Mouse (Mus musculus): ENCODE measurements at regions not wholly inside any gene's neighbourhood (a gene's known extent, or its start where the extent isn't known, plus 50 kb on each side); places are given as distances from the start of the nearest gene placed in this dataset.

- peak; percentile 39; the same call in 1 of the 2 replicates for ATAC-seq (ENCODE audit: low read depth)
- Histone ChIP-seq H3K4me2 (ENCODE audit: low read depth, low read length) (0 out of 2 replicates have a peak overlapping the region, but pooled peaks have one; percentile 26), H3K9ac (ENCODE audit: low read depth, low read length) (no peak overlapping the region), H3K27ac (ENCODE audit: low read length) (0 out of 2 replicates have a peak overlapping the region, but pooled peaks have one; percentile 18), H3K4me1 (ENCODE audit: control insufficient read depth, low read depth, low read length) (no peaks in the 10 kb centered on the region), H3K9me3 (replicated peaks; ENCODE audit: control insufficient read depth, low read length) (no peaks in the 10 kb centered on the region), H3K36me3 (ENCODE audit: control insufficient read depth, insufficient read depth) (no peaks in the 10 kb centered on the region), H3K4me3 (ENCODE audit: low read depth, low read length) (no peak overlapping the region), H3K27me3 (ENCODE audit: control insufficient read depth, insufficient read depth, low read depth, low read length) (no peaks in the 10 kb centered on the region)
- 7% methylated on average over 2 of the region's 2 CpGs for WGBS (ENCODE audit: insufficient replicate concordance)
These were observed 120.2 kb upstream of the Rreb1 start for GRCm38 (mm10) chr13:37658034-37658433.

- Histone ChIP-seq H3K9ac (ENCODE audit: low read depth, low read length) (no peak overlapping the region), H3K4me1 (ENCODE audit: control insufficient read depth, low read depth, low read length) (no peaks in the 10 kb centered on the region), H3K4me2 (ENCODE audit: low read depth, low read length) (no peak overlapping the region), H3K27ac (ENCODE audit: low read length) (0 out of 2 replicates have a peak overlapping the region, but pooled peaks have one; percentile 2), H3K4me3 (ENCODE audit: low read depth, low read length) (no peak overlapping the region), H3K36me3 (ENCODE audit: control insufficient read depth, insufficient read depth) (no peaks in the 10 kb centered on the region), H3K27me3 (ENCODE audit: control insufficient read depth, insufficient read depth, low read depth, low read length) (no peaks in the 10 kb centered on the region), H3K9me3 (replicated peaks; ENCODE audit: control insufficient read depth, low read length) (no peaks in the 10 kb centered on the region)
- no peak for ATAC-seq (ENCODE audit: low read depth)
- 44% methylated on average over 6 of the region's 6 CpGs for WGBS (ENCODE audit: insufficient replicate concordance)
These were observed 119.7 kb upstream of the Rreb1 start for GRCm38 (mm10) chr13:37658519-37658918.

- ATAC-seq (ENCODE audit: low read depth) = no peak
- Histone ChIP-seq H3K9ac (ENCODE audit: low read depth, low read length) (no peak overlapping the region), H3K4me1 (ENCODE audit: control insufficient read depth, low read depth, low read length) (no peaks in the 10 kb centered on the region), H3K9me3 (replicated peaks; ENCODE audit: control insufficient read depth, low read length) (no peaks in the 10 kb centered on the region), H3K4me2 (ENCODE audit: low read depth, low read length) (no peak overlapping the region), H3K27me3 (ENCODE audit: control insufficient read depth, insufficient read depth, low read depth, low read length) (no peaks in the 10 kb centered on the region), H3K36me3 (ENCODE audit: control insufficient read depth, insufficient read depth) (no peaks in the 10 kb centered on the region), H3K27ac (ENCODE audit: low read length) (no peak overlapping the region), H3K4me3 (ENCODE audit: low read depth, low read length) (no peak overlapping the region)
- 25% methylated on average over 4 of the region's 4 CpGs for WGBS (ENCODE audit: insufficient replicate concordance)
These were observed 118.1 kb upstream of the Rreb1 start for GRCm38 (mm10) chr13:37660083-37660482.

- Histone ChIP-seq H3K27me3 (ENCODE audit: control insufficient read depth, insufficient read depth, low read depth, low read length) (no peaks in the 10 kb centered on the region), H3K36me3 (ENCODE audit: control insufficient read depth, insufficient read depth) (no peaks in the 10 kb centered on the region)
These were observed 117.5 kb upstream of the Rreb1 start for GRCm38 (mm10) chr13:37660668-37661067.

GRCm38 (mm10) chr13:37664116-37664515, 114.1 kb upstream of the Rreb1 start:
- no peaks in the 10 kb centered on the region for H3K36me3 ChIP-seq (ENCODE audit: control insufficient read depth, insufficient read depth)

More at GRCm38 (mm10) chr13:37660668-37661067, 117.5 kb upstream of the Rreb1 start:
- Histone ChIP-seq H3K4me2 (ENCODE audit: low read depth, low read length) (no peak overlapping the region), H3K9me3 (replicated peaks; ENCODE audit: control insufficient read depth, low read length) (no peaks in the 10 kb centered on the region), H3K4me1 (ENCODE audit: control insufficient read depth, low read depth, low read length) (no peaks in the 10 kb centered on the region), H3K27ac (ENCODE audit: low read length) (no peak overlapping the region), H3K9ac (ENCODE audit: low read depth, low read length) (no peak overlapping the region), H3K4me3 (ENCODE audit: low read depth, low read length) (no peak overlapping the region)
- no peak for ATAC-seq (ENCODE audit: low read depth)

GRCm38 (mm10) chr13:37666207-37667003, 111.8 kb upstream of the Rreb1 start:
- peak; percentile 84 for ATAC-seq (ENCODE audit: low read depth)
- Histone ChIP-seq H3K4me3 (ENCODE audit: low read depth, low read length) (no peak overlapping the region), H3K9ac (ENCODE audit: low read depth, low read length) (peak overlapping the region; percentile 28; the same call in 1 of the 2 replicates), H3K4me1 (ENCODE audit: control insufficient read depth, low read depth, low read length) (peaks cover 4% of the 10 kb centered on the region), H3K4me2 (ENCODE audit: low read depth, low read length) (peak overlapping the region; percentile 31), H3K36me3 (ENCODE audit: control insufficient read depth, insufficient read depth) (no peaks in the 10 kb centered on the region), H3K9me3 (replicated peaks; ENCODE audit: control insufficient read depth, low read length) (no peaks in the 10 kb centered on the region), H3K27ac (ENCODE audit: low read length) (peak overlapping the region; percentile 66; the same call in 1 of the 2 replicates), H3K27me3 (ENCODE audit: control insufficient read depth, insufficient read depth, low read depth, low read length) (no peaks in the 10 kb centered on the region)
- 14% methylated on average over 22 of the region's 22 CpGs for WGBS (ENCODE audit: insufficient replicate concordance)

More at GRCm38 (mm10) chr13:37664116-37664515, 114.1 kb upstream of the Rreb1 start:
- Histone ChIP-seq H3K4me2 (ENCODE audit: low read depth, low read length) (no peak overlapping the region), H3K27ac (ENCODE audit: low read length) (no peak overlapping the region), H3K9me3 (replicated peaks; ENCODE audit: control insufficient read depth, low read length) (no peaks in the 10 kb centered on the region), H3K4me1 (ENCODE audit: control insufficient read depth, low read depth, low read length) (peaks cover 4% of the 10 kb centered on the region), H3K27me3 (ENCODE audit: control insufficient read depth, insufficient read depth, low read depth, low read length) (no peaks in the 10 kb centered on the region), H3K9ac (ENCODE audit: low read depth, low read length) (no peak overlapping the region), H3K4me3 (ENCODE audit: low read depth, low read length) (no peak overlapping the region)
- ATAC-seq (ENCODE audit: low read depth) = no peak
- WGBS (ENCODE audit: insufficient replicate concordance) = 51% methylated on average over 2 of the region's 2 CpGs

- Histone ChIP-seq H3K9me3 (replicated peaks; ENCODE audit: control insufficient read depth, low read length) (no peaks in the 10 kb centered on the region), H3K27me3 (ENCODE audit: control insufficient read depth, insufficient read depth, low read depth, low read length) (no peaks in the 10 kb centered on the region), H3K4me3 (ENCODE audit: low read depth, low read length) (no peak overlapping the region), H3K4me1 (ENCODE audit: control insufficient read depth, low read depth, low read length) (peaks cover 4% of the 10 kb centered on the region), H3K4me2 (ENCODE audit: low read depth, low read length) (no peak overlapping the region), H3K9ac (ENCODE audit: low read depth, low read length) (no peak overlapping the region), H3K27ac (ENCODE audit: low read length) (no peak overlapping the region), H3K36me3 (ENCODE audit: control insufficient read depth, insufficient read depth) (no peaks in the 10 kb centered on the region)
- WGBS (ENCODE audit: insufficient replicate concordance) = 49% methylated on average over 4 of the region's 4 CpGs
- no peak for ATAC-seq (ENCODE audit: low read depth)
These were observed 110.8 kb upstream of the Rreb1 start for GRCm38 (mm10) chr13:37667386-37667785.

- H3K4me3 ChIP-seq (ENCODE audit: low read depth, low read length) = no peak overlapping the region
- no peaks in the 10 kb centered on the region for H3K36me3 ChIP-seq (ENCODE audit: control insufficient read depth, insufficient read depth)
- H3K9ac ChIP-seq (ENCODE audit: low read depth, low read length) = no peak overlapping the region
- no peaks in the 10 kb centered on the region for H3K9me3 ChIP-seq (replicated peaks; ENCODE audit: control insufficient read depth, low read length)
- H3K4me1 ChIP-seq (ENCODE audit: control insufficient read depth, low read depth, low read length) = peaks cover 4% of the 10 kb centered on the region
- WGBS (ENCODE audit: insufficient replicate concordance) = 57% methylated on average over 5 of the region's 5 CpGs
- no peak overlapping the region for H3K4me2 ChIP-seq (ENCODE audit: low read depth, low read length)
- ATAC-seq (ENCODE audit: low read depth) = no peak
- no peak overlapping the region for H3K27ac ChIP-seq (ENCODE audit: low read length)
- no peaks in the 10 kb centered on the region for H3K27me3 ChIP-seq (ENCODE audit: control insufficient read depth, insufficient read depth, low read depth, low read length)
These were observed 110.3 kb upstream of the Rreb1 start for GRCm38 (mm10) chr13:37667871-37668270.

GRCm38 (mm10) chr13:37671109-37671508, 107.1 kb upstream of the Rreb1 start:
- Histone ChIP-seq H3K27me3 (ENCODE audit: control insufficient read depth, insufficient read depth, low read depth, low read length) (no peaks in the 10 kb centered on the region), H3K36me3 (ENCODE audit: control insufficient read depth, insufficient read depth) (no peaks in the 10 kb centered on the region), H3K4me1 (ENCODE audit: control insufficient read depth, low read depth, low read length) (peaks cover 7% of the 10 kb centered on the region), H3K27ac (ENCODE audit: low read length) (no peak overlapping the region), H3K4me2 (ENCODE audit: low read depth, low read length) (no peak overlapping the region), H3K4me3 (ENCODE audit: low read depth, low read length) (no peak overlapping the region), H3K9ac (ENCODE audit: low read depth, low read length) (no peak overlapping the region), H3K9me3 (replicated peaks; ENCODE audit: control insufficient read depth, low read length) (no peaks in the 10 kb centered on the region)
- no peak for ATAC-seq (ENCODE audit: low read depth)
- 49% methylated on average over 5 of the region's 5 CpGs for WGBS (ENCODE audit: insufficient replicate concordance)

Measured in liver, embryonic 16.5 days (tissue).